ENCODE assay signal across 27 mouse cellular contexts in genomic region chr11:5942966-5943365, GRCm38 (mm10). TPM values are rescaled to one million over a fixed set of nuclear protein-coding genes. Genes with fewer than 3 reads are reported as not detected.
"Had no signal": no experiment of that assay in that cellular context is flagged by ENCODE, and none has a peak within 500 bp of the region (broad histone marks: within the 10 kb centered on the region; RNA-seq: fewer than 3 reads in every experiment).

No protein-coding gene starts in this region.

- H3K4me1 ChIP-seq: midbrain, embryonic 12.5 days; midbrain, embryonic 15.5 days; neural tube, embryonic 12.5 days; neural tube, embryonic 15.5 days had no signal

- ATAC-seq: liver, postnatal 0 days; lung, postnatal 0 days; midbrain, embryonic 15.5 days had no signal

- DNase-seq: kidney, postnatal 10 days; kidney, postnatal 4 days; left cerebral cortex, postnatal 4 days; liver, postnatal 0 days; lung, embryonic 14.5 days; right cerebral cortex, adult 18-20 months; right cerebral cortex, postnatal 14 days; right cerebral cortex, postnatal 4 days; thymus, adult 2 months; thymus, postnatal 14 days; thymus, postnatal 4 days had no signal

- H3K9me3 ChIP-seq: limb, embryonic 12.5 days; limb, embryonic 15.5 days; midbrain, embryonic 12.5 days; midbrain, embryonic 15.5 days; neural tube, embryonic 12.5 days; neural tube, embryonic 15.5 days had no signal

- H3K4me3 ChIP-seq: limb, embryonic 12.5 days; limb, embryonic 15.5 days; midbrain, embryonic 12.5 days; midbrain, embryonic 15.5 days; neural tube, embryonic 12.5 days; neural tube, embryonic 15.5 days had no signal

- H3K27ac ChIP-seq: limb, embryonic 12.5 days; limb, embryonic 15.5 days; liver, embryonic 14.5 days; macrophage; midbrain, embryonic 12.5 days; midbrain, embryonic 15.5 days; neural tube, embryonic 12.5 days; neural tube, embryonic 15.5 days; stomach, postnatal 0 days had no signal

- H3K9ac ChIP-seq: limb, embryonic 12.5 days; limb, embryonic 15.5 days; liver, embryonic 14.5 days; liver, postnatal 0 days; lung, embryonic 14.5 days; midbrain, embryonic 12.5 days; midbrain, embryonic 15.5 days; neural tube, embryonic 12.5 days; neural tube, embryonic 15.5 days had no signal

- H3K4me2 ChIP-seq: limb, embryonic 12.5 days; limb, embryonic 15.5 days; liver, embryonic 11.5 days; lung, embryonic 14.5 days; midbrain, embryonic 12.5 days; midbrain, embryonic 15.5 days; neural tube, embryonic 12.5 days; neural tube, embryonic 15.5 days had no signal

- H3K36me3 ChIP-seq: limb, embryonic 12.5 days; limb, embryonic 15.5 days; midbrain, embryonic 12.5 days; midbrain, embryonic 15.5 days; neural tube, embryonic 12.5 days; neural tube, embryonic 15.5 days had no signal

- H3K27me3 ChIP-seq: limb, embryonic 12.5 days; limb, embryonic 15.5 days; midbrain, embryonic 12.5 days; midbrain, embryonic 15.5 days; neural tube, embryonic 12.5 days; neural tube, embryonic 15.5 days had no signal

RNA-seq across cellular contexts. Expression of gene Gck, which starts 6.9 kb away (rescaled TPM):
- total RNA-seq: megakaryocyte, adult 5-6 weeks had no signal
- polyA plus RNA-seq: macrophage had no signal

RNA-seq across cellular contexts. Expression of gene Myl7, which starts 44.4 kb away (rescaled TPM):
- total RNA-seq: layer of hippocampus, adult 18-20 months; layer of hippocampus, postnatal 14 days; left cerebral cortex, adult 8-10 months; left cerebral cortex, postnatal 14 days; left cerebral cortex, postnatal 4 days; megakaryocyte, adult 5-6 weeks had no signal
- polyA plus RNA-seq: macrophage; midbrain, embryonic 15.5 days had no signal
